Mouse (Mus musculus): ENCODE data around the gene Ppp2r3c.
"Not testable (repeated sequence)": the region's sequence is repeated elsewhere in the genome, so short reads cannot be mapped to it uniquely, and the experiment has no call there.

Ppp2r3c gene

DNA sequence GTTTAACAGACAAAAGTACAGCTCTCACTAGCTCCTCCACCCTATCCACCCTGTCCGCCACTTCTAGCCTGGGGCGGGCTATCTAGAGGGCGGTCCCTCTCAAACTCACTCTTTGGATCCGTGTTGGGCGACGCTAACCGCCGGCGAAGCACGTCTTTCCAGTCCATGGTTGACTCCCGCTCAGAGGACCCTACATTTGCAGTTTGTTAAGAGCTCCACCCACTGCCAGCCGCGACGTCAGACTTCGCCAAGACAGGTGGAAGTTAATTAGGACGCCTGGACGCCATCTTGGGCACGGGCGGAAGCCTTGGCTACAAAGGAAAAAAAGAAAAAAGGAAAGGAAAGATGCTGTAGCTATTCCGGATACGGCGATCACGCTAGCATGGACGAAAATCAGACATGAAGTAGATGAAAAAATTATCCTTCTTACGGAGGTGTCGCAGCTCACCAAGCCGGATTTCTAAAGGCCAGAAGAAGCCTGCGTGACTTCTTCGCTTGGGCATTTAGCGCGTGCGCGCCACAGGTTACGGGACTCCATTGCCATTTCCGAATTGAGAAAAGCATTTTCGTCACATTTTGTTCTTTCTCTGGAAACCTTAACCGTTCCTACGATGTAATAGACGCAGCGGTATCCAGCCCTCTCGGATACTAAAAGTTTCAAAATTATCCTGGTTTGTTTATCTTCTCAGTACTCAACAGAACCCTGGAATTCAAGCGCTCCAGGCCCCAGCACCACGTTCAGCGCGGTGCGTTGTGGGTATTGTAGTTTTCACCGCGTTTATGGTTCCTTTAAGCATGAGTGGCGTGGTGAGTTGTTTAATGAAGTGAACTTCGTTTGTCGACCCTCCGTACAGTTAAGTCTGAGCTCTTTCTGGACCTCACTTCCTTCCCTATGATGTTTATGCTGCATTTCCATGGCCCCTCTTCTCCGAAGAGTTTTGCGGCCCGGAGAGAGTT, at the start of gene Ppp2r3c:
Gene Ppp2r3c, minus strand, starts transcription at position 514 of the 957 bp plus-strand sequence.
- peak; percentile 74 for DNase-seq (ENCODE audit: low spot score)

DNA sequence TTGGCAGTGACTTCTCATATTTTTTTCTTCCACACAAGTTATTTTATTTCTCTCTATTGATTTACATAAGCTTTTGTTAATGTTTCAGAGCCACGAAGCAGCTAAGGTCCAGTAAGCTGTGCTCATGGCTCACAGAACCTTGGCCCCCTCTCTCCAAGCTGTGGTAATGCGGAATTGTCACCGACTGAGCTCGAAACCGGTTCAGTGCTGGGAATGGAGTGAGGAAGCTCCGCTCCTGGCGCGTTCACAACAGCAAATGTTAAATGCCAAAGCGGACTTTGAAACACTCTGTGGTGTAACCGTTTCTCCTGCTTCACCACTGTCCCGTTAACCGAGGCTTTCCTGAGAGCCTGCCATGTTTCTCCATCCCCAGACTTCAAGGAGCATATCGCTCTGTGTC, 41.8 kb upstream of the Ppp2r3c start:
- no peak for DNase-seq (ENCODE audit: low spot score)

DNA sequence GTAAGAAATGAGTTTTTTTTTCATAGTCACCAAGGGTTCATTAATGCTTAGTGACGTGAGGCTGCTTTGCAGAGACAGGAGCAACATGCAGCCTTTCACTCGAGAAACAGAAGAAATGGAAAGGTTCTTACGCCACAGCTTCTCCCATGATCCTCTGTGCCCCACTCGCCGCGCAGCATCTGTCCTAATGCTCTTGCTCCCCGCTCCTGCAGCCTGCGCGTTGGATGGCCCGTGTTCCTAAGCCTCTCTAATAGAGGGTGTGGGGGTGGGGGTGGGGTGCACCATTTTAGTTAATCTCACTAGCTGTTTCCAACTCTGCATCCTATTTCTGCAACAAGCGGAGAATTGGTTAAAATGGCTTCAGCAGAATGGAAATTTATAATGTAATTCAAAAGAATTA, 41.2 kb upstream of the Ppp2r3c start:
- DNase-seq (ENCODE audit: low spot score), result no peak

DNA sequence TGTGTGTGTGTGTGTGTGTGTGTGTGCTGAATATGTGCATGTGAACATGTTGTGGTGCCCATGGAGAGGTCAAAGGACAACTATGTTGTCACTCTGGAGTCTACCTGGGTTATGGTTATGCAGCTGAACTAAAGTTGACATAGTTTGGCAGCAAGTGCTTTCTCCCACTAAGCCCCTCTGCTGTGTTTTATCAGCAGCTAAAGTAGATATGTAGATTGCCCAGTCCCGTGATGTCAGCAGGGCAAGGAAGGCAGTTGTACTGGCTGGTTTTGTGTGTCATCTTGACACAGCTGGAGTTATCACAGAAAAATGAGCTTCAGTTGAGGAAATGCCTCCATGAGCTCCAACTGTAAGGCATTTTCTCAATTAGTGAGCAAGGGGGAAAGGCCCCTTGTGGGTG, 40.2 kb upstream of the Ppp2r3c start:
- not testable (repeated sequence) for DNase-seq (ENCODE audit: low spot score)

DNA sequence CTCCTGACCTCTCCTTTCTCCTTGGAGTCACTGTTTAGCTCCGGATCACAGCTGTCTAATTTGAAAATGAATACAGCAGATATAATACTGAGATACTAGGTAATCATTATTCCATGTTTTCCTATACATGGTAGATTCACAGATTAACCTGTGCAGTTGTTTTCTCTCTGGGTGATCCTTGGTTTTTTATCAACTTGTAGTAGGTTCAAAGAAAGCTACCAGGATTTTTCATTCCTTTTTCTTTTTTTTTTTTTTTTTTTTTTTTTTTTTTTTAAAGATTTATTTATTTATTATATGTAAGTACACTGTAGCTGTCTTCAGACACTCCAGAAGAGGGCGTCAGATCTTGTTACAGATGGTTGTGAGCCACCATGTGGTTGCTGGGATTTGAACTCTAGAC, 35.7 kb upstream of the Ppp2r3c start:
- DNase-seq (ENCODE audit: low spot score), result not testable (repeated sequence)

DNA sequence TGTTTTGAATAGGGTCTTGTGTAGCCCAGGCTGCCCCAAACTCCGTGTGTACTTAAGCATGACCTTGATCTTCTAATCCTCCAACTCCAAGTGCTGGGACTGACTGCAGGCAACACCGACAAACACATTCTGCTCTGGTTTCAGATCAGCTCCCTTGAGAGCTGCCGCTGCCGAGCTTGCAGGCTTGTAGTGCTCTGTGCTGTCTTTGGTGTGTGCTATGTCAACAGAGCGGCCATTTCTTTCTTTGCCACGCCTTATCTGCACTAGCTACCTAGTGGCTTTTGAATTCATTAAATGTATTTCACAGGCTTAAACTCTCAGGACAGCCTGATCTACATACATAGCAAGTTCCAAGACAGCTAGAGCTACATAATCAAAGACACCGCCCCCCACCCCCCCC, 30.9 kb upstream of the Ppp2r3c start:
- DNase-seq (ENCODE audit: low spot score), result no peak

DNA sequence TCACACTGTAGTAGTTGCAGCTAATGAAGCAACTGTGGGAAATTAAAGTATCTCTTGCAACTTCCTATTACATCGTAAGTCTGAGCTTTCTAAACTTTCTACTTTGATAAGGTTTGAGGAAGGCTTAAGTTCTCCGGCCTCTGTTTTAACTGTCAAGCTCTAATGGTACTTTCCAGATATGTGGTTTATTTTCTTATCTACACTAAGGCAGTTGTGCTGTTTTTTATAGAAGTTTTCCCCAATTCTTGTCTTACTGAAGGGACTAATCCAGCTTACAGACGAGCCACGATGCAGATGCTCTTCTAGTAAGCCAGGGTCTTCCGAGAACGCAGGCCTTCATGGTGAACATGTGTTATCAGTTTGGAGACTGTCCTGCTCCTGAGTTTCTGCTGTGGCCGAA, 26.6 kb upstream of the Ppp2r3c start:
- DNase-seq (ENCODE audit: low spot score), result no peak

DNA sequence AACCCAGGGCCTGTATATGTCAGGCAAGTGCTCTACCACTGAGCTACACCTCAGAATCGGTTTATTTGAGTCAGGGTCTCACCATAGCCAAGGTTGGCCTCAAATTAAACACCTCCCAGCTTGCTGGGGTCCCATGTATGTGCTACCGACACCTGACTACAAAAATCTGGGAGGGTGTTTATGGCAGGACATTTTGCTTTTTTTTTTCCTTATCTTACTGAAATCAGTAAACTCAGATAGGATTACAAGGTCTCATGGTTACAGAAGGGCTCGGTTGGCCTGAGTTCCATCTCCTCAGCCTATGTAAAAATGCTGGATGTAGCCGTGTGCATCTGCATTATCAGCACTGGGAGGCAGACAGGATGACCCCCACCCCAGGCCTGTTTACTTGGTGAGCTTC, 26.0 kb upstream of the Ppp2r3c start:
- no peak for DNase-seq (ENCODE audit: low spot score)

DNA sequence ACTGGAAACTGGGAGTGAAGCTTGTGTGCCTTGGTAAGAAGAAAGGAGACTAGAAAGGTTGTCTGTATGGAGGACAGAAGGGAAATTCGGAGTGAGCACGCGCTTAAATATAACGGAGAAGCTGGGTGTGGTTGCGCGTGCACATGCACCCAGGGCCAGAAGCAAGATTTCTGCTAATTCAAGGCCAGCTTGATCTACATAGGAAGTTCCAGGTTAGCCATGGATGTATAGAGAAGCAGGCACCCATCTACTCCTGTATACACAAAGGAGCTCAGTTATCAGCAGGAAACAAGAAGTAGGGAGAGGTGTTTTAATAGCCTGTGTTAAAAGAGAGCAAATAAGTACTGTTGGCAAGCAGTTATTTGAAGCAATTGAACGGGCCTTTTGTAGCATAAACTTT, 22.9 kb upstream of the Ppp2r3c start:
- DNase-seq (ENCODE audit: low spot score), result no peak

DNA sequence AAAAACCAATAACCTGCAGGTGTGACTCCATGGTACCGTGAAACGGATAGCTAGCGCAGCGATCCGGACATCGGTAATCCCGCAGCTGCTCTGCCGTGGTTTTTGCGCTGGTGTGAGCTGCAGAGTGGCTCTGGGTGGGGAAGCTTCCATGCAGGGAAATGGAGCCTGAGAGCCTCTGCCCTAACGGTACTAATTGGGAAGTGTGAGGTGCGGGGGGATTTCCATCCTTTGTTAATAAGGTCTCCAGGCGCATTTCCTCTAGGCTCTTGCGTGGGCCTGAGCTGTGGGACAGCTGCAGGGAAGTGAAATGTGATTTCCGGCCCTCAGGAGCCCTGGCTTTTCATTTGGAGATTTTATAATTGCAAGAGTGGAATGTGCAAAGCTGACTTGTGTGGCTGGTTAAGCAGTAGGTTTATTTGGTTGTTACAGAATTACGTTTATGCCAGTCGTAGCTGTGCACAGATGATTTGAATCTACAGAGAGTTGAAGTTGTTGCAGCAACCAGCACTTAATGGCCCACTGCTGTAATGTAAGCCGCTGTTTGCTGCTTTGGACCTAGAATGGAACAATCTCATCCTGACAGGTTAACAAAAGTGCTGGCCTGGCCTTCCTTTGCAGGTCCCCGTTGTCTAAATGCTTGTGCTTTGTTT, 19.0 kb upstream of the Ppp2r3c start:
- no peak for DNase-seq (ENCODE audit: low spot score)

DNA sequence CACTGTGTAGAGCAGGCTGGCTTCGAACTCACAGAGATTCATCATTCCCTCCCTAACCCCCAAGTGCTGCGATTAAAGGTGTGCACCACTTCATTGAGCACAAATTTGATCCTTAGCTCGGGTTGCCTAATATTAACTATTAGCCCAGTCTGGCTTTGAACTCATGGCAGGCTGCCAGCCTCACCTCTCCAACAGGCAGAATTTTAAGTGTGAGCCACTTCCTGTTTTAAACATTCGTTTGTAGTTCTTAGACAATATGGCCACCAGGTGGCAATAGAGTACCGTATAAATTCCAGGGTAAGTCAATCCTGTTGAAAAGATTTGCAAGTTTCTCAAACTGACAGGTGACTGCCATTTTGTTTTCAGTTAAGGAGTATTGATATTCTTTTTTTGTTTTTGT, 12.4 kb upstream of the Ppp2r3c start:
- peak; percentile 80 for DNase-seq (ENCODE audit: low spot score)

DNA sequence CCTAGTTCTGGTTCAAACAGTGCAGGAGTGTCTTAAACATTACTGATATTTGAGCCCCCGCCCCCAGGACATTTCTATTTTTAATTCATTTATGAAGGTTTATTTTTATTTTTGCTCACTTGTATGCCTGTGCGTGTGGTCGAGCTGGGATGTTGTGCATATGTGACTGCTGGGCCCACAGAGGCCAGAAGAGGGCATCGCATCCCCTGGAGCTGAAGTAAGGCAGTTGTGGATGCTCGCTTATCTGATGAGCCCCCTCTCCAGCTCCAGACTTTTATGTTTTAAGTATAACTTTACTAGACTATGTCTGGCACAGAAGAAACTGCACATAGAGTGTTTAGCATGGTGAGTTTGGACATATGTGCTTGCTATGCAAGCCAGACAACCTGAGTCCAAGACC, 11.1 kb upstream of the Ppp2r3c start:
- no peak for DNase-seq (ENCODE audit: low spot score)

DNA sequence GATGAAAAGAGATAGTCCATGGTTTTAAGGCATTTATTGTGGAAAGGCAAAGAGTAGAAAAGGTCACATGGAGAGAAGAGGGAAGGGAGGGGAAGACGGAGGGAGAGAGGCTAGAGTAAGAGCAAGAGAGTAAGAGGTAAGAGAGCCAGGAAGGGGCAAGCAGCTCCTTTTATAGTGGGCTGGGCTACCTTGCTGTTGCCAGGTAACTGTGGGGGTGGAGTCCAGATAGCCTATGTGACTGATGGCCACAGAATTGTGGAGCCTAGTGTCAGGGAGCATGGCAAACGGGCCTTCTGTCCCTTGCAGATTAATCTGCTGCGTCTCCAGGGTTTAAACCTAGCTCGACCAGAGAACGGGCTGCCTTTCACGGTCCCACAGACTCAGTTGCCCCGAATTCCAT, 9.0 kb upstream of the Ppp2r3c start:
- DNase-seq (ENCODE audit: low spot score), result no peak

DNA sequence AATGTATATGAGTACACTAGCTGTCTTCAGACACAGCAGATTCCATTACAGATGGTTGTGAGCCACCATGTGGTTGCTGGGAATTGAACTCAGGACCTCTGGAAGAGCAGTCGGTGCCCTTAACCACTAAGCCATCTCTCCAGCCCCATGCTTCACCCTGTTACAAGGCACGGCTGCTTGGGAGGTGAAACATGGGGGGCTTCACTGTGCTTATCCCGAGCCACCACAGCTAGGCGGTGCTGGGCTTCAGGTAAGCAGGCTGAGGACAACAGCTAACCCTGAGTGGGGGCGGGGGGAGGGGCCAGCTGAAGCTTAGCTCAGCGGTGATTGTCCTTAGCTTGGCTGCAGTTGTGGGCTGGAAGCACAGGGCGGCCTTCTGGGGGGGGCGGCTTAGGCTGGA, 6.7 kb upstream of the Ppp2r3c start:
- no peak for DNase-seq (ENCODE audit: low spot score)

DNA sequence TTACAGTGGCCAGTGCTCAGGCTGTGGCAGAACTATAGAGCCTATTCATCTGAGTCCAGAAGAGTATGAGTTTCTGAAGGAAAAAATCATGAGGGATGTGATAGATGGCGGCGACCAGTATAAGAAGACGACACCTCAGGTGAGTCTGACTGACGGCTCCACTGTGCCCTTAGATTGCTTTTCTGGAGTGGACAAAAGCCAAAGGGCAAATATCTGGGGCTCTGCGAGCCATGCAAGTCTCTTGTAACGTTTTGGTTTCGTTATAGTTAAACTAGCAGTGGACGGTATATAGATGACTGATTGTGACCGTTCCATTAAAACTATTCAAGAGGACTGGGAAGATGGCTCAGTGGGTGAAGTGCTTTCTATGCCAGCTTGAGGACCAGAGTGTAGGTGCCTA, 5.9 kb upstream of the Ppp2r3c start:
- no peak for DNase-seq (ENCODE audit: low spot score)

DNA sequence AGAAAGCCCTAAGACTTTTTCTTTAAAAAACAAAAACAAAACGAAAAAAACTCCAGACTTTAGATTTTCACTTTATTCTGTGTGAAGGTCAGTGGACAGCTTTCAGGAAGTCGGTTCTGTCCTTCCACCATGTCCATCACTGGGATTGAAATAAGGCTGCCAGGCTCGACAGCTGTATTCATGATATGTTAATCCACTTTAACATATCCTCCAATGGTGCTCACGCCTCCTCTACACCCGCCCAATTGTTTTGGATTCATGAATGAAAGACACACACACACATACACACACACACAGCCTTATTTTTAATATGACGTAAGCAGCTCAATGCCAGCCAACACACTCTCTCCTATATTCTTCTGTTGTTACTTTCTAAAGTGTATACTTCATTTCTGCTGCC, 4.8 kb upstream of the Ppp2r3c start:
- no peak for DNase-seq (ENCODE audit: low spot score)

DNA sequence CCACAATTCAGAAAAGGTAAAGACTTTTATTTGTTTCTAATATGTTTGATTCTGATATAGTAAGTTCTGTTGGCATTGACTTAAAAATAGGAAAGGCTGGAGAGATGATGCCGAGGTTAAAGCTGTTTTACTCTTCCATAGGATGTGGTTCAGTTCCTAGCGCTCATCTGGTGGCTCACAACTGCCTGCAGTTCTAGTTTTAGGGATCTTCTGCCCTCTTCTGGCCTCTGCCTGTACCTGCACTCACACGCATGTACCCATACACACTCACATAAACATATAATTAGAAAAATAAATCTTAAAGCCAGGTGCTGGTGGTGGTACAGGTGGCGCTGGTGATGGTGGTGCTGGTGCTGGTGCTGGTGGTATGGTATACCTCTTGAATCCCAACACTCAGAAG, 3.6 kb upstream of the Ppp2r3c start:
- no peak for DNase-seq (ENCODE audit: low spot score)

DNA sequence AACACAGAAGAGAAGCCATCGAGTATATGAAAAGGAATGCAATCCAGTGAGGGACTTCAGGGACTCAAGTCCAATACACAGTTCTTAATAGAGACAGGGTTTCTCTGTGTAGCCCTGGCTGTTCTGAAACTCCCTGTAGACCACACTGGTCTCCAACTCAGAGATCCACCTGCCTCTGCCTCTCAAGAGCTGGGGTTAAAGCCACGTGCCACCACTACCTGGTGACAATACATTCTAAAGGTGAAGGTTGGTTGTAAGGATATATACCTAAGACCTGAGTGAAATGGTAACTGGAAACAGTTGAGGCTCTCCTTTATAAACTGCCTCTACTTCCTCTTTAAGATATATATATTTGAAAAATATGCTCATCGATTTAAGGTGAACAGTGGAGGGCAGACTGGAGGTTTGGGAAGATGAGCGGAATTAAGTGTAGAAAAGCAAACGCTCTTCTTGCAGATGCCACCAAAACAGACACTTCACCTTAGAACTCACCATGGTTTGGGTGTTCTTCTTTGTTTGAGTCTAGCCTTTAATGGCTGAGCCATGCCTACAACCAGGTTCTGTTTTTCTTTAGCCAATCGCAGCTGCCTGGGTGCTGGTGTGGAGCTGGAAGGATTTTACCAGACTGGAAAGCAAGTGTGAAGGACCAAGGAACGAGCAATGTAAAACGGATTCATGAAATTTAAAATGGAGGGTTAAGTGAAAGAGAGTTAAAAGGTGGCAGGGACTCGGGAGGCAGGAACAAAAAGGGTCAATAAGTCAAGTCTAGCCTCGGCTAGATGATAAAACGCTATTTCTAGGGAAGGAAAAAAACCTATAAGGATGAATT, 1.1 kb downstream of the Ppp2r3c start:
- DNase-seq (ENCODE audit: low spot score), result no peak

DNA sequence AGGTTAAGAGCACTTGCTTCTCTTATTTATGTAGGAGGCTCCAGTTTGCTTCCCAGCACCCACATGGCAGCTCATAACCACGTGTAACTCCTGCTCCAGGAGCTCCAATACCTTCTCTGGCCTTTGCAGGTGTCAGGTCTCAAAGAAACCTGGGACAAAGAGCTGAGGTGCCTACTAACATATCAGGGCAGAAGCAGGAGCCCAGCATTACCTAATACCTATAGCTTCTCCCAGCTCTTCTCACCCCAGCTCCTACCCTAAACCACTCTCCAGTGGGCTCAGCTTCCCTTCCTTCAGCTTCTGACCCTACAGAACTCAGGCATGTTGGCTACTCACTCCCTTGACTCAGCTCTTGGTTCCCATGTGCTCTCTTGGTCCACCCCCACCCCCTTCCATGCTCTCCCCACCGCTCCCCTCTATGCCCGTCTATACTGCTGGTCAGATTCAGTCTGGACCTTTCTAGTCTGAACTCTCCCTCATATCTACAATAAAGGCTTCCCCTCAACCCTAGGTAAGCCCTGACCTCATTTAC, 1.9 kb downstream of the Ppp2r3c start:
- DNase-seq (ENCODE audit: low spot score), result no peak

DNA sequence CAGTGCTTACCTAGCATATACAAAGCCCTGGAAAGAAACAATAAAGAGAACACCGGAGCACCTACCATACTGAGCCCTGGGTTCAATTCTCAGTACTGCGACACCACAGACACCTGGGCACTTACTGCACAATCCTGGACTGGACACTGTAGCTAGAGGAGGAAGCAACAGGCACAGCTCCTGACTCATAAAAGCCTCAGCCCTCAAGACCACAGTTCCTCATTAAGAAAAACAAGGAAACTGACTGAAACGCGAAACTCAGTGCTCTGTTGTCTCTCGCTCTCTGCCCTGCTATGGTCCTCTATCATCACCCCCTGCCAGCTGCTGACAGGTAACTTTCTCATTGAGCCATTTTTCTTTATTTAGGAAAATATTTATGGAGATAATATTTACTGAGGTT, 3.5 kb downstream of the Ppp2r3c start, which contains the start of gene 1110008L16Rik:
Gene 1110008L16Rik, plus strand, starts transcription at position 242 of the 400 bp plus-strand sequence.
- DNase-seq (ENCODE audit: low spot score), result no peak

DNA sequence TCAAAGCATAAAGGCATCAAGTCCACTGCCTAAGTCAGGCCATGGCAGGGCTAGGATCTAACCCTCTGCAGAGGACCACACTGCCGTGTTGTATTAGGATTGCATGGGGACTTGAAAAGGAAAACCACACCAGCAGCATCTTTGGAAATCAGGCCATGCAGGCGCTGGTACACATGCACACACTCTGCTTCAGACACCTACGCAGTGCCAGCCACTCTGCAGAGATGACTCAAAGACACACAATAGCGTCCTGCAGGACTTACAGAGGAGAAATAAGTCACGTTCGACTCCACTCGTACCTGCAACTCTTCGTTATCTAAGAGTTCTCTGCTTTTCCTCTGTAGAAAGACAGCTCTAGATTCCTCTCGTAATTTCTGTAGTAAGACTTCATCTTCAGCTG, 4.7 kb downstream of the Ppp2r3c start:
- no peak for DNase-seq (ENCODE audit: low spot score)

DNA sequence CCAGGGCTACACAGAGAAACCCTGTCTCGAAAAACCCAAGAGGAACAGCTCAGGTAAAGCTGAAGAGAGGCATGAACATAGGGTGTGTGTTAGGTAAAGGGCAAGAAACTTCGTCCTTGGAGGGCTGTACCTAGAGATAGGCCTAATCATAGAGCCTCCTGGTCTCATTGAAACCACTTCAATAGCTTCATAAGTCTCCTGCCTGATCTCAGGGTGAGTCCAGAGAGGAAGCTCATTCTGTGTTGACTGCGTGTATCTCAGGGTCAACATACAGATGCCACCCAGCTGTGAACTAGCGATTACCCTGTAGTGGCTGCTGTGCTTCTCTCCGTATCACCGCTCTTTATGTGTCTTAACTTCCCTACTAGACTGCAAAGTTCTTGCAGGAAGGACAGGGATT, 25.2 kb downstream of the Ppp2r3c start:
- DNase-seq (ENCODE audit: low spot score), result not testable (repeated sequence)
